Mouse (Mus musculus): ENCODE data around the gene Zfp398.

Gene Zfp398

GRCm38 (mm10) chr6:47904917-47905695 lies 69.6 kb downstream of the Zfp398 start:
- no peak for DNase-seq

- no peak for DNase-seq
Measured at GRCm38 (mm10) chr6:47906326-47906725, 70.9 kb downstream of the Zfp398 start.

GRCm38 (mm10) chr6:47909007-47909406 lies 73.5 kb downstream of the Zfp398 start:
- no peak for DNase-seq

GRCm38 (mm10) chr6:47911650-47912049 lies 76.2 kb downstream of the Zfp398 start:
- DNase-seq: no peak

- DNase-seq: no peak
Measured at GRCm38 (mm10) chr6:47912991-47913390, 77.5 kb downstream of the Zfp398 start.

GRCm38 (mm10) chr6:47917051-47917450 lies 81.6 kb downstream of the Zfp398 start:
- no peak for DNase-seq

- no peak for DNase-seq
Measured at GRCm38 (mm10) chr6:47918768-47919274, 83.4 kb downstream of the Zfp398 start.

GRCm38 (mm10) chr6:47919646-47920446 lies 84.4 kb downstream of the Zfp398 start:
- no peak for DNase-seq

GRCm38 (mm10) chr6:47920447-47921340 lies 85.2 kb downstream of the Zfp398 start, which contains the start of gene Zfp212:
Gene Zfp212 (plus strand): TSS chr6:47920476.
- peak; percentile 91 for DNase-seq
